Mouse (Mus musculus) cerebellum, postnatal 4 days (tissue): ENCODE data around the gene Mrpl24.

Source experiments
- DNase-seq, 2 experiments: peaks; one replicate each; pipeline ENCODE4 v3.0.0; 2022; ENCODE audit warnings: low spot score in 2 of 2, mixed read lengths in 1 of 2

Mrpl24 gene

GRCm38 (mm10) chr3:87947056-87947810, 27.9 kb downstream of the Mrpl24 start:
- no peak for DNase-seq

- DNase-seq, result no peak
Measured at GRCm38 (mm10) chr3:87947811-87948199, 28.5 kb downstream of the Mrpl24 start.

- DNase-seq, result no peak
Measured at GRCm38 (mm10) chr3:87948378-87949265, 29.3 kb downstream of the Mrpl24 start, which contains the start of gene Crabp2. Gene Crabp2, plus strand, starts transcription at chr3:87948666.

DNA sequence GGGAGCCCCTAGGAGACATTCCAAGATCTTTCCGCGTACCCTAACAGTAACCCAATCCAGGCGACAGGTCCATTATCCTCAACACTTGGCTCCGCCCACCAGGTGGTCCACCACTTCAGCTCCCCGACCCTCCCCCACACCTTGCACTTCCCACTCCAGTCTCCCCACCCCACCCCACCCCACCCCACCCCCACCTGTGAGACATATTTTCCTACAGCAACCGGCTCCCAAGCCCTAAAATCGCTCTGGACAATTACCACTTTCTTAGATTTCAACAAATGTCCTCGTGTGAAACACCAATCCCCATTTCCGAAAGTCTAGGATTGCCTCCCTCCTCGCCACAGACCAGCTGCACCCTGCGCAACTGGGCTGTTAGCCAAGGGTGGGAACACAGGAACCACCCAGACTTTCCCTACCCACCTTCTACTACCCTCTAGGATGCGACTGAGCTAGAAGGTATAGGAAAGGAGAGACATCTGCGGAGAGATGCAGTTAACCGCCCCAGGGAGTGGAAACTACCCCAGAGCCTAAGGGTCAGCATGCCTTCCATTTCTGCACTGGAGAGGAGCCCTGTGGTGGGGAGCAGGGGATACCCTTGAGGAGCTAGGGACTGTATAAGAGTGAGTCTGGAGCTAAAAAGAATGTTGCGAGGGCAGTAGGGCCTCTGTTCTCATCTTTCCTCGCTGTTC, 30.1 kb downstream of the Mrpl24 start:
- no peak for DNase-seq

DNA sequence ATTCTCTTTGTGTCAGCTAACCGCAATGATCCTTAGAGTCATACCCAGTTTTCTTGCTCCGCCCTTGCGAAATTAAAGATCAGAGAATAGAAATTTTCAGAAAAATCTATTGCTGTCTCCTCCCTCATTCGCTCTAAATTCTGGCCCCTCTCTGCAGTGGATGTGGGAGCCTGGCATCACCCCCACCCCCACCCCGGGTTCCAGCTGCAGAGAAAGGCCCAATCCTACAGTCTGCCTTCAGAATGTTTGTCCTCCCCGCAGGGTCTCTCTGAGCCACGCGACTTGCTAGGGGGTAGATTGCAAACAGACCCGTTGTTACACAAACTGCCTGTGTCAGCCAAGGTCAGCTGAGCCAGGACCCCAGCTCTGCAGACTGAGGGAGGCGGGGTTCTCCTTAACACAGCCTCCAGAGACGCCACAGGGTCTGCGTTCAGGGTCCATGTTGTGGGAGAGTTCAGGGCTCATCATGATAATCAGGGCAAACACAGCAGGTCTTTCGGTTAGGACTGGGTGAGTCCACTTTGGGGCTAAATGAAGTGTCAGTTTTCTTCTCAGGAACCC, 30.7 kb downstream of the Mrpl24 start:
- no peak for DNase-seq

- DNase-seq, result no peak
Measured at GRCm38 (mm10) chr3:87951946-87952345, 32.6 kb downstream of the Mrpl24 start.

GRCm38 (mm10) chr3:87952440-87952839, 33.1 kb downstream of the Mrpl24 start:
- no peak for DNase-seq

DNA sequence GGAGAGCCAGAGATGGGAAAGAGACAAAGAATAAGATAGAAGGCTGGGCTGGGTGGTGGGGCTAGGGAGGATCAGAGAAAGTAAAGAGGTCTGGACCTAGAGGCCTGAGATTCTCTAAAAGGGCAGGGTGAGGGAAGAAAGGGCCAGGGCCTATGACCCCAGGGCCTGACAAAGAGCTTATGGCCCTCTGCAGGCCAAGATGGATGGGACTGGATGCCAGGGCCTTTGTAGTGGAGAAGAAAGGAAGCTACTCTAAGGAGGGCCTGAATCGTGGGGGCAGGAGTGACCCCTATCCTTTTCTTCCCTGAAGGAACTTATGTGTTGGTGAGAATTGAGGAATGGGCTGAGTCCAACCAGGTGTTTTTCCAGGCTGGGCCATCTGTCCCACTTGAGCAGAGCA, 38.8 kb downstream of the Mrpl24 start:
- DNase-seq, result no peak

- no peak for DNase-seq
Measured at GRCm38 (mm10) chr3:87958476-87958875, 39.2 kb downstream of the Mrpl24 start.

DNA sequence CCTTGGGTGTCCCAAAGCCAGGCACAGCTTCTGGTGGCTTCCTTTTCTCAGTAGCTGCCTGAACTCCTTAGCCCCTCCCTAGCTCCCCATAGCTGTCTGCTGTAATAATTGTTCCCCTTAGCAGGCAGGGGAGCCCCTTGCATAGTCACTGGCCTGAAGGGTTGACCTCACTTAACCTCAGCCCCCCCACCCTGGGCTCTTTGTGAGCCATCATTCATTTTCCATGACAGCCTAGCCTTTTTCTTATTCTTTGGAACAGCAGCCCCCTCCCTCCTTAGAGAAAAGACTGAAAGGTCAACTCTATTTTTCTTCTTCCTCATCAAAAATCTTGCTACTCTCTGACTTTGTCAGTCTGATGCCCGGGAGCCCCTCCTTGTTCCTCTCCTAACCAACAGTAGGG, 39.7 kb downstream of the Mrpl24 start:
- DNase-seq, result no peak

DNA sequence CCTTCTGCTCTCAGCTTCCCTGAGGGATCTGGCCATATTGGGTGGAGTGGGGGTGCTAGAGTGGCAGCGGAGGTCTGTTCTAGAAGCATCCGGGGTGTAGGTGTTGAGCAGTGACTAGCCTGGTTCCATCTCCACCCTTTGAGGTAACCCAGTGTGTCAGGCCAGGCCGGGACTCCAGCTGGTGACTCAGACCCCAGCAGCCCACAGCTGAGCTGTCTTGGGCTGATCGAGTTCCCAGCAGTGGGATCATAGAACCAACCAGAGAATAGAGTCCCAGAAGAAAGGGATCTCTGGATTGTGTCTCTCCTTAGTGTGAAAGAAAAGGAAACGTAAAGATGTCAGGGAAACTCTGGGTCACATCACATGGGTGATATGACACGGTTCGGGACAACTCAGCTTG, 40.1 kb downstream of the Mrpl24 start:
- no peak for DNase-seq

GRCm38 (mm10) chr3:87960191-87960585, 40.9 kb downstream of the Mrpl24 start:
- DNase-seq, result no peak

DNA sequence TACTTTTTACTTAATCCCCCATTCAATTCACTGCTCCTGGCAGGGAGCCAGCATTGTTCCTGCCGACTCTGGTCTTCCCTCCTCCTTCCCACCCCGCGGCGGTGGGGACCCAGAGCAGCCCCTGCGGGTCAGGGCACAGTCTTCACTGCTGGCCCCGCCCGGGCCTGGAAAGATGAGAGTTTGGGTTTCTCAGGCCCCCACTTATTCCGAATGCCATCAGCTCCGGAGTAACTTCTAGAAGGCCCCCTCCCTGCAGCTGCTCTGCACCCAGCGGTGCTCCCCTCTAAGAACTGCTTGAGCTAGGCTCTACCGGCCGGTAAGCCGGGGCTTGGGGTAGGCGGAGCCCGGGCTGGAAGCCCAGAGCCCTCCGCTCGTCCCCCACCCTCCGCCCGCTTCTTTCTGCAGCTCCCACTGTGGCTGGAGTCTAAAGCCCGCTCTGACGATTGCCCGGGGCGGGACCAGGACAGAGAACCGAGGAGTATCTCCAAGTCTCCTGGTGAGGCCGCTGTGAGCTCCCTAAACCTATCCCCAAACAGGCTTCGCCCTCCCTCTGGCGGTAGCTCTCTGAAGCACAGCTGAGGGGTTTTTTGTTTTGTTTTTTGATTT, 41.4 kb downstream of the Mrpl24 start:
- peak; percentile 63 to 86 for DNase-seq

GRCm38 (mm10) chr3:87970184-87970938, 51.1 kb downstream of the Mrpl24 start:
- DNase-seq, result peak in 1 of 2 experiments; percentile 50

DNA sequence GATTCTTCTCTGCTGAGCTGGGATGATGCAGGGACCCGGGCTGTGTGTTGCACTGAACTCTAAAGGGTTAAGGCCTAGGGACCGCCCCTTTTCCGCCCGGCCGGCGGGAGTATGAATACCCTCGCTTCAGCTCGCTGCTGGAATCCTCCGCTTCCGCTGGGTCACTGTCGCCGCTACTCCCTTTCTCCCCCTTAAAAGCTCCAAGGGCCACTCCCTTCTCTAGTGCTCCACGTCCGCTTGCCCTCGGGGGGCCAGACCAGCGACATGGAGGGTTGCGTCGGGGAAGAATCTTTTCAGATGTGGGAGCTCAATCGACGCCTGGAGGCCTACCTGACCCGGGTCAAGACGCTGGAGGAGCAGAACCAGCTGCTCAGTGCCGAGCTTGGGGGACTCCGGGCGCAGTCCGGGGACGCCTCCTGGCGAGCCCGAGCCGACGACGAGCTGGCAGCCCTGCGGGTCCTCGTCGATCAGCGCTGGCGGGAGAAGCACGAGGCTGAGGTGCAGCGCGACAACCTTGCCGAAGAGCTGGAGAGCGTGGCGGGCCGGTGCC, 51.7 kb downstream of the Mrpl24 start, which contains the start of gene Nes:
Gene Nes, plus strand, starts transcription at position 140 of the 550 bp plus-strand sequence.
- peak in 1 of 2 experiments; percentile 53 for DNase-seq

DNA sequence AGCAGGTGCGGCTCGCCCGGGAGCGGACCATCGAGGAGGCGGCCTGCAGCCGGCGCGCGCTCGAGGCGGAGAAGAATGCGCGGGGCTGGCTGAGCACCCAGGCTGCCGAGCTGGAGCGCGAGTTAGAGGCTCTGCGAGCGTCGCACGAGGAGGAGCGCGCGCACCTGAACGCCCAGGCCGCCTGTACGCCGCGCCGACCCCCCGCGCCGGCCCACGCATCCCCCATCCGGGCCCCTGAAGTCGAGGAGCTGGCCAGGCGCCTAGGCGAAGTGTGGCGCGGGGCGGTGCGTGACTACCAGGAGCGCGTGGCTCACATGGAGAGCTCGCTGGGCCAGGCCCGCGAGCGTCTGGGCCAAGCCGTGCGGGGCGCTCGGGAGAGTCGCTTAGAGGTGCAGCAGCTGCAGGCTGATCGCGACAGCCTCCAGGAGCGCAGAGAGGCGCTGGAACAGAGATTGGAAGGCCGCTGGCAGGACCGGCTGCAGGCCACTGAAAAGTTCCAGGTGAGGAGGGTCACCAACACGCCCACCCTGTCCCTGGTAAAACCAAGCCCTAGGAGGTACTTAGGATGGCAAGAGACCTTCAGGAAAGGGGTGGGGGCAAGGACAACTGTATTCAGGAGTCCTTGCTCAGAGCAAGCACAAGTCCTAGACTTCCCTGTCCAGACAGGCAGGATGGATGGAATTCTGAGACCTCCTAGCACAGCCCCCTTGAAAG, 52.3 kb downstream of the Mrpl24 start:
- DNase-seq, result no peak

DNA sequence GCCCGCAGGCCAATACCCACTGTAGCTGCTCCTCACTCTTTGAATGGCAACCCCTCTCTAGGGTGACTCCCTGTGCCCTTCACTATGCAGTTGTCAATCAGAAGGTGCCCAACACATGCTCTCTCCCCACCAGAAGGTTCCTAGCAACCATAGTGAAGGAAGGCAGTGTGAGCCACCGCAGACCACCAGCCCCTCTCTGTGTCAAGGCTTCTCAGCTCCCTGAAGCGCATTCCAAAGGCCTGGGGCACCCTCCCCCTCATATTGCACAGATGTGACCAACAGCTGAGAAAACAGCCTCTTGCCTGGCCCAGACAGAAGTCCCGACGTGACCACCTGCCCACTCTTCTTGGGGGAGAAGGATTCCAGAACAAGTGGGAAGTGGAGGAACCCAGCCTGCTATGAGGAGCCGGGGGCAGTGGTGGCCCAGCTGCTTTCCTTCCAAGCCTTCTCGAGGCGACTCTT, 52.9 kb downstream of the Mrpl24 start:
- DNase-seq, result no peak

GRCm38 (mm10) chr3:87972776-87973175, 53.5 kb downstream of the Mrpl24 start:
- no peak for DNase-seq
